Mouse (Mus musculus) liver, embryonic 12.5 days (tissue): ENCODE measurements around the gene Tram2. TPM values are rescaled to one million over a fixed set of nuclear protein-coding genes. Genes with fewer than 3 reads are reported as not detected.

Experiments used
- ATAC-seq: fragments of 200-750 bp; cut with Nextera tagmentation; 2 replicates; pipeline ENCODE4 v1.8.0; 2017; ENCODE audit warnings: moderate number of reproducible peaks, mild to moderate bottlenecking, moderate library complexity
- H3K27ac ChIP-seq: fragments of 300-500 bp; sonication (generic); 2 replicates; pipeline ENCODE4 v1.5.1; 2016; ENCODE audit warnings: mild to moderate bottlenecking
- H3K27me3 ChIP-seq: fragments of 300-500 bp; sonication (generic); replicated peaks from 2 replicates; pipeline ENCODE4 v1.6.1; 2016; ENCODE audit warnings: mild to moderate bottlenecking, moderate library complexity
- H3K36me3 ChIP-seq: fragments of 300-500 bp; sonication (generic); 2 replicates; pipeline ENCODE4 v1.6.1; 2016; ENCODE audit warnings: mild to moderate bottlenecking, moderate library complexity
- H3K4me1 ChIP-seq: fragments of 300-500 bp; sonication (generic); 2 replicates; pipeline ENCODE4 v1.6.1; 2016
- H3K4me2 ChIP-seq: fragments of 300-500 bp; sonication (generic); 2 replicates; pipeline ENCODE4 v1.6.1; 2016; ENCODE audit warnings: mild to moderate bottlenecking, moderate library complexity
- H3K4me3 ChIP-seq: fragments of 300-500 bp; sonication (generic); 2 replicates; pipeline ENCODE4 v1.5.1; 2016; ENCODE audit warnings: mild to moderate bottlenecking, moderate library complexity
- H3K9ac ChIP-seq: fragments of 300-500 bp; sonication (generic); 2 replicates; pipeline ENCODE4 v1.6.1; 2016; ENCODE audit warnings: mild to moderate bottlenecking, moderate library complexity
- H3K9me3 ChIP-seq: fragments of 300-500 bp; sonication (generic); replicated peaks from 2 replicates; pipeline ENCODE4 v1.6.1; 2016; ENCODE audit warnings: mild to moderate bottlenecking, moderate library complexity
- WGBS: fragments of 180-500 bp; shearing (Covaris S2); methylation state at CpG from one replicate; pipeline ENCODE4 v1.1.7; 2016; ENCODE audit not compliant: insufficient replicate concordance; 5-methylcytosine and 5-hydroxymethylcytosine counted together
- polyA plus RNA-seq: library from polyadenylated mRNA; unstranded; fragments of >200 nt; fragmentation: Nextera tagmentation; extraction: Ambion mirVana; gene quantifications from 2 replicates; pipeline ENCODE4 v1.2.1, GENCODE M21; 2016

Tram2 gene
- polyA plus RNA-seq: 1.6 and 1.7 TPM in 2 replicates

GRCm38 (mm10) chr1:21079217-21079773 is at the start of gene Tram2:
Tram2 (minus strand) TSS chr1:21079229.
- WGBS: under 1% methylated on average over 34 of the region's 52 CpGs
- H3K9me3 ChIP-seq: no peaks in the 10 kb centered on the region
- peaks cover 27% of the 10 kb centered on the region for H3K4me1 ChIP-seq
- ATAC-seq: peak; percentile 93
- H3K4me2 ChIP-seq: peak within 1 kb of the TSS; percentile 92
- H3K4me3 ChIP-seq: peak within 1 kb of the TSS; percentile 68
- no peaks in the 10 kb centered on the region for H3K36me3 ChIP-seq
- H3K9ac ChIP-seq: peak within 1 kb of the TSS; percentile 75
- H3K27me3 ChIP-seq: peaks cover 18% of the 10 kb centered on the region
- peak within 1 kb of the TSS; percentile 79 for H3K27ac ChIP-seq

GRCm38 (mm10) chr1:21124713-21125336 is 45.8 kb upstream of the Tram2 start:
- ATAC-seq: no peak
- Histone ChIP-seq H3K36me3 (no peaks in the 10 kb centered on the region), H3K9ac (no peak overlapping the region), H3K4me3 (no peak overlapping the region), H3K4me1 (no peaks in the 10 kb centered on the region), H3K27me3 (no peaks in the 10 kb centered on the region), H3K27ac (no peak overlapping the region), H3K4me2 (no peak overlapping the region), H3K9me3 (peaks cover 5% of the 10 kb centered on the region; the same call in 1 of the 2 replicates)
- WGBS: 72% methylated on average over 14 of the region's 14 CpGs

GRCm38 (mm10) chr1:21103784-21104183 is 24.8 kb upstream of the Tram2 start:
- no peak overlapping the region for H3K9ac ChIP-seq
- H3K27me3 ChIP-seq: no peaks in the 10 kb centered on the region
- no peaks in the 10 kb centered on the region for H3K4me1 ChIP-seq
- H3K9me3 ChIP-seq: no peaks in the 10 kb centered on the region
- no peak overlapping the region for H3K4me2 ChIP-seq
- ATAC-seq: no peak
- no peak overlapping the region for H3K4me3 ChIP-seq
- no peak overlapping the region for H3K27ac ChIP-seq
- no peaks in the 10 kb centered on the region for H3K36me3 ChIP-seq
- 67% methylated on average over 4 of the region's 4 CpGs for WGBS

- ATAC-seq: peak; percentile 40
- H3K27me3 ChIP-seq: no peaks in the 10 kb centered on the region
- H3K4me1 ChIP-seq: no peaks in the 10 kb centered on the region
- H3K36me3 ChIP-seq: no peaks in the 10 kb centered on the region
- H3K27ac ChIP-seq: no peak overlapping the region
- WGBS: 37% methylated on average over 15 of the region's 15 CpGs
- no peak overlapping the region for H3K4me3 ChIP-seq
- no peak overlapping the region for H3K9ac ChIP-seq
- no peaks in the 10 kb centered on the region for H3K9me3 ChIP-seq
- H3K4me2 ChIP-seq: no peak overlapping the region
Observed at GRCm38 (mm10) chr1:21101221-21102006, 22.4 kb upstream of the Tram2 start.

- no peaks in the 10 kb centered on the region for H3K36me3 ChIP-seq
- no peaks in the 10 kb centered on the region for H3K4me1 ChIP-seq
- H3K9ac ChIP-seq: no peak overlapping the region
- no peak overlapping the region for H3K27ac ChIP-seq
- no peak for ATAC-seq
- no peak overlapping the region for H3K4me2 ChIP-seq
- H3K4me3 ChIP-seq: no peak overlapping the region
- WGBS: 71% methylated on average over 4 of the region's 4 CpGs
- no peaks in the 10 kb centered on the region for H3K9me3 ChIP-seq
- no peaks in the 10 kb centered on the region for H3K27me3 ChIP-seq
Observed at GRCm38 (mm10) chr1:21100726-21101125, 21.7 kb upstream of the Tram2 start.

- Histone ChIP-seq H3K9ac (no peak overlapping the region), H3K27me3 (no peaks in the 10 kb centered on the region), H3K4me2 (no peak overlapping the region), H3K4me3 (no peak overlapping the region), H3K9me3 (no peaks in the 10 kb centered on the region), H3K4me1 (no peaks in the 10 kb centered on the region), H3K27ac (no peak overlapping the region), H3K36me3 (no peaks in the 10 kb centered on the region)
- ATAC-seq: no peak
- WGBS: 77% methylated on average over 23 of the region's 23 CpGs
Observed at GRCm38 (mm10) chr1:21097001-21097989, 18.3 kb upstream of the Tram2 start.

GRCm38 (mm10) chr1:21094644-21095215 is 15.7 kb upstream of the Tram2 start:
- peaks cover 4% of the 10 kb centered on the region for H3K4me1 ChIP-seq
- no peak overlapping the region for H3K27ac ChIP-seq
- no peak overlapping the region for H3K4me2 ChIP-seq
- peak; percentile 57 for ATAC-seq
- H3K27me3 ChIP-seq: no peaks in the 10 kb centered on the region
- H3K9me3 ChIP-seq: no peaks in the 10 kb centered on the region
- no peak overlapping the region for H3K4me3 ChIP-seq
- WGBS: 14% methylated on average over 4 of the region's 4 CpGs
- no peak overlapping the region for H3K9ac ChIP-seq
- no peaks in the 10 kb centered on the region for H3K36me3 ChIP-seq

GRCm38 (mm10) chr1:21089661-21090117 is 10.7 kb upstream of the Tram2 start:
- ATAC-seq: 0 out of 2 replicates have a peak, but pooled peaks have one; percentile 44
- H3K9ac ChIP-seq: no peak overlapping the region
- no peak overlapping the region for H3K4me3 ChIP-seq
- WGBS: 21% methylated on average over 6 of the region's 6 CpGs
- H3K4me1 ChIP-seq: peaks cover 10% of the 10 kb centered on the region
- no peaks in the 10 kb centered on the region for H3K9me3 ChIP-seq
- H3K27ac ChIP-seq: no peak overlapping the region
- H3K36me3 ChIP-seq: no peaks in the 10 kb centered on the region
- H3K27me3 ChIP-seq: no peaks in the 10 kb centered on the region
- H3K4me2 ChIP-seq: no peak overlapping the region

- no peak for ATAC-seq
- H3K4me3 ChIP-seq: no peak overlapping the region
- H3K27me3 ChIP-seq: no peaks in the 10 kb centered on the region
- H3K9ac ChIP-seq: no peak overlapping the region
- peaks cover 10% of the 10 kb centered on the region for H3K4me1 ChIP-seq
- H3K27ac ChIP-seq: no peak overlapping the region
- H3K4me2 ChIP-seq: no peak overlapping the region
- WGBS: 64% methylated on average over 5 of the region's 5 CpGs
- H3K36me3 ChIP-seq: no peaks in the 10 kb centered on the region
- H3K9me3 ChIP-seq: no peaks in the 10 kb centered on the region
Observed at GRCm38 (mm10) chr1:21086291-21086690, 7.3 kb upstream of the Tram2 start.

GRCm38 (mm10) chr1:21084661-21085060 is 5.6 kb upstream of the Tram2 start:
- Histone ChIP-seq H3K27me3 (no peaks in the 10 kb centered on the region), H3K4me2 (no peak overlapping the region), H3K4me3 (no peak overlapping the region), H3K4me1 (peaks cover 9% of the 10 kb centered on the region), H3K27ac (no peak overlapping the region), H3K9me3 (no peaks in the 10 kb centered on the region), H3K9ac (no peak overlapping the region), H3K36me3 (no peaks in the 10 kb centered on the region)
- ATAC-seq: no peak
- 56% methylated on average over 2 of the region's 2 CpGs for WGBS

- Histone ChIP-seq H3K4me3 (no peak overlapping the region), H3K4me2 (no peak overlapping the region), H3K27ac (no peak overlapping the region), H3K36me3 (no peaks in the 10 kb centered on the region), H3K9me3 (no peaks in the 10 kb centered on the region), H3K9ac (no peak overlapping the region), H3K27me3 (peaks cover 18% of the 10 kb centered on the region), H3K4me1 (peaks cover 24% of the 10 kb centered on the region)
- no peak for ATAC-seq
- 85% methylated on average over 12 of the region's 12 CpGs for WGBS
Observed at GRCm38 (mm10) chr1:21080362-21080761, 1.3 kb upstream of the Tram2 start.
